Mouse (Mus musculus): ENCODE data around the gene Aacs.

DNA sequence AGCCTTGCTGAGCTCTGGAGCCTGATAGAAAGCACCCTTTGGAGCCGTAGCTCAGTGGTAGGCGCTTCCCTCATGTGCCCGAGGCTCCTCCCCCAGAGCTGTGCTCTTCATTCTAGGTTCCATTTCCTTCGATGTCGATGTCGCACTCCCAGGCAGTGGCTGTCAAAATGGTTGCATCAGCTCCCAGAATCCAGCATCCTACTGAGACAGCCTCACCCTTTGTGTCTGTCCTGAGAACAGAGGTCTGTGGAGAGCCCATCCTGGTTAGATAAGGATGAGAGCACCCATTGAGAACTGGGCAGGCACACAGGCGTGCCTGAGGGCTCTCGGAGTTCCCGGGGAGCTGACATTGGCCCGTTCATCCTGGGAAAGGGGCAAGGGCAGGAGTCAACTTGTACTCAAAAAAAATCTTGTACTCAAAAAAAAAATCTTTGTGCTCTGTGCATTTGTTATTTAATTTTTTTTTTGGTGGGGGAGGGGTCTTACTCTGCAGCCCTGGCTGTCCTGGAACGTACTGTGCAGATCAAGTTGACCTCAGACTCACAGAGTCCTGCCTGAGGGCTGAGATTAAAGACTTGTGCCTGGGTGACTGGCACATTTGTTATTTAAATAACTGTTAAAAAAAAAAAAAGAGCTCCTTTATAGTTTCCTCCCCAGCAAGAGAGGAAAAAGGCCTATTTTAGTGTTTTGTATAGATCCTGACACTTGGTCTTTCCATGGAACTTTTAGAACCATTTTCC is 74.3 kb downstream of the Aacs start:
- TF ChIP-seq ZC3H11A (IDR thresholded peaks at IDR 0.05; ENCODE audit: low read depth, low read length) = no peak
- no peak for TF ChIP-seq RAD21 (IDR thresholded peaks at IDR 0.05; ENCODE audit: low read depth, low read length)
- TF ChIP-seq POLR2A (IDR thresholded peaks at IDR 0.05; ENCODE audit: low read depth, low read length) = no peak
